Mouse (Mus musculus) megakaryocyte, embryonic 14.5 days (primary cell): Measurements from ENCODE around the gene Asic2.

Experiments
- FLI1 ChIP-seq: IDR thresholded peaks from 2 replicates; pipeline ENCODE4 v1.6.1; 2012; ENCODE audit warnings: low read length, inconsistent platforms, mixed read lengths
- GATA1 ChIP-seq: IDR thresholded peaks from 3 replicates; pipeline ENCODE4 v1.6.1; 2012; ENCODE audit warnings: mixed read lengths, low read length, inconsistent platforms, borderline replicate concordance

DNA sequence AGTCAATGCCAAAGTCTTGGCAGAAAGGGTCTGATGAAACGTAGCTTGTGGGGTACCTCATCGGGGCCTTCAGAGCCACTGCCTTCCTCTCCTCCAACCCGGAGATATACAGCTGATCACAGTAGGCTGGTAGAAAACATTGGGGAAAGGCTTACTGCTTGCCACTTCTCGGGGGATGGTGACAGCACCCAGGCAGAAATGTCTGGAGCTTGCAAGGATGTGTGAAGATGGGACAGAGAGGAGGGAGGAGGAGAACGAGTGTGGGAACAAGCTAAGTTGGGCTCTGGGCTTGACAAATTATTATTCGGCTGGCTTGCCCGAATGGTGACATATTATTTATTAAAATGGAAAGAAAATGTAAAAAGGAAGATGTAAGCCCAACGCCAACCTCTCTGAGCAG lies 914.4 kb downstream of the Asic2 start:
- TF ChIP-seq GATA1 (no peak), FLI1 (no peak)
